Mouse (Mus musculus) frontal cortex, postnatal 36 days (tissue): ENCODE results near the gene Arhgef11.
A peak's percentile ranks its signal among the peaks of the same experiment; 100 is the strongest.

Experiments used
- DNase-seq, 2 experiments: peaks; one replicate each; pipeline ENCODE4 v3.0.0; 2022; ENCODE audit warnings: low spot score in 2 of 2

The Arhgef11 gene

GRCm38 (mm10) chr3:87661291-87661690, 43.9 kb downstream of the Arhgef11 start:
- DNase-seq, result no peak

GRCm38 (mm10) chr3:87718525-87718924, 101.2 kb downstream of the Arhgef11 start:
- DNase-seq, result no peak

- no peak for DNase-seq
Measured at GRCm38 (mm10) chr3:87724556-87724955, 107.2 kb downstream of the Arhgef11 start.

GRCm38 (mm10) chr3:87725396-87726160, 108.2 kb downstream of the Arhgef11 start:
- no peak for DNase-seq

- no peak for DNase-seq
Measured at GRCm38 (mm10) chr3:87726191-87726590, 108.8 kb downstream of the Arhgef11 start.

- no peak for DNase-seq
Measured at GRCm38 (mm10) chr3:87728696-87729095, 111.3 kb downstream of the Arhgef11 start.

- no peak for DNase-seq
Measured at GRCm38 (mm10) chr3:87733098-87733497, 115.7 kb downstream of the Arhgef11 start.

- DNase-seq, result no peak
Measured at GRCm38 (mm10) chr3:87733984-87734761, 116.8 kb downstream of the Arhgef11 start.

- DNase-seq, result no peak
Measured at GRCm38 (mm10) chr3:87735335-87735734, 118.0 kb downstream of the Arhgef11 start.

- DNase-seq, result no peak
Measured at GRCm38 (mm10) chr3:87738906-87739305, 121.5 kb downstream of the Arhgef11 start.

- DNase-seq, result no peak
Measured at GRCm38 (mm10) chr3:87742013-87742412, 124.7 kb downstream of the Arhgef11 start.

GRCm38 (mm10) chr3:87742735-87743134, 125.4 kb downstream of the Arhgef11 start:
- no peak for DNase-seq

GRCm38 (mm10) chr3:87743927-87744326, 126.6 kb downstream of the Arhgef11 start:
- no peak for DNase-seq

- no peak for DNase-seq
Measured at GRCm38 (mm10) chr3:87745036-87745659, 127.8 kb downstream of the Arhgef11 start.

- DNase-seq, result no peak
Measured at GRCm38 (mm10) chr3:87748431-87748830, 131.1 kb downstream of the Arhgef11 start, which contains the start of gene Lrrc71. TSS of gene Lrrc71 (minus strand) at chr3:87748625.

- DNase-seq, result peak; percentile 33 to 58
Measured at GRCm38 (mm10) chr3:87749036-87749435, 131.7 kb downstream of the Arhgef11 start.

- DNase-seq, result no peak
Measured at GRCm38 (mm10) chr3:87749977-87750376, 132.6 kb downstream of the Arhgef11 start.

GRCm38 (mm10) chr3:87752567-87752966, 135.2 kb downstream of the Arhgef11 start:
- no peak for DNase-seq

- no peak for DNase-seq
Measured at GRCm38 (mm10) chr3:87753829-87754228, 136.5 kb downstream of the Arhgef11 start.

- DNase-seq, result peak; percentile 86 to 87
Measured at GRCm38 (mm10) chr3:87755964-87756363, 138.6 kb downstream of the Arhgef11 start.

GRCm38 (mm10) chr3:87756488-87756887, 139.1 kb downstream of the Arhgef11 start:
- no peak for DNase-seq

GRCm38 (mm10) chr3:87758641-87759040, 141.3 kb downstream of the Arhgef11 start:
- DNase-seq, result no peak
